16 mouse cellular contexts compared by ENCODE assay signal in genomic region chr5:72866260-72866905, GRCm38 (mm10). TPM values are rescaled to one million over a fixed set of nuclear protein-coding genes. Genes with fewer than 3 reads are reported as not detected.
DNase-seq lines count a peak whose midpoint lies in the region; ATAC-seq lines count a peak whose summit lies in the region.
"Had no signal": no experiment of that assay in that cellular context is flagged by ENCODE, and none has a peak within 500 bp of the region (broad histone marks: within the 10 kb centered on the region; RNA-seq: fewer than 3 reads in every experiment).

No protein-coding gene starts in this region.

- peaks cover 7% of the 10 kb centered on the region; the same call in 1 of the 2 replicates for H3K27me3 ChIP-seq in heart, embryonic 13.5 days (replicated peaks)
- H3K27me3 ChIP-seq in kidney, embryonic 16.5 days (ENCODE audit: insufficient read depth, low read length) = peaks cover 7% of the 10 kb centered on the region; the same call in 1 of the 2 replicates
- peaks cover 15% of the 10 kb centered on the region; the same call in 1 of the 2 replicates for H3K27me3 ChIP-seq in neural tube, embryonic 15.5 days (replicated peaks)
- H3K27me3 ChIP-seq: Patski had no signal

- H3K4me3 ChIP-seq in heart, embryonic 13.5 days = peak overlapping the region; percentile 74
- no peak overlapping the region for H3K4me3 ChIP-seq in kidney, embryonic 16.5 days (ENCODE audit: low read length)
- peak overlapping the region; percentile 49; the same call in 1 of the 2 replicates for H3K4me3 ChIP-seq in neural tube, embryonic 15.5 days (replicated peaks)
- H3K4me3 ChIP-seq: lung, embryonic 15.5 days had no signal

- peaks cover 3% of the 10 kb centered on the region; the same call in 1 of the 2 replicates for H3K9me3 ChIP-seq in heart, embryonic 13.5 days
- H3K9me3 ChIP-seq in kidney, embryonic 16.5 days (ENCODE audit: low read length) = 0 out of 2 replicates have a peak, but pooled peaks cover 2% of the 10 kb centered on the region
- no peaks in the 10 kb centered on the region for H3K9me3 ChIP-seq in neural tube, embryonic 15.5 days (replicated peaks)
- H3K9me3 ChIP-seq: lung, embryonic 15.5 days had no signal

- DNase-seq in heart, adult 9 months (ENCODE audit: low spot score in 2 of 2) = no peak
- DNase-seq in kidney, postnatal 4 days = no peak
- peak; percentile 67 for DNase-seq in ZHBTc4 (ENCODE audit: low read depth, low spot score)
- DNase-seq in embryo, embryonic 10.5 days (ENCODE audit: low spot score) = no peak
- DNase-seq in lung, postnatal 36 days = no peak
- DNase-seq: adrenal gland, postnatal 36 days; cerebellum, adult 11-12 months; gastrocnemius, postnatal 14 days; thymus, adult 2 months had no signal

- H3K4me1 ChIP-seq in heart, embryonic 13.5 days = peaks cover 37% of the 10 kb centered on the region
- peaks cover 40% of the 10 kb centered on the region for H3K4me1 ChIP-seq in kidney, embryonic 16.5 days (ENCODE audit: insufficient read depth, low read length)
- H3K4me1 ChIP-seq in neural tube, embryonic 15.5 days = peaks cover 18% of the 10 kb centered on the region

- ATAC-seq in heart, embryonic 13.5 days (ENCODE audit: extremely low read depth, insufficient number of reproducible peaks, low FRiP score, low TSS enrichment) = no peak
- ATAC-seq in kidney, embryonic 16.5 days (ENCODE audit: low FRiP score, low TSS enrichment) = no peak
- ATAC-seq in neural tube, embryonic 15.5 days (ENCODE audit: low FRiP score) = no peak
- ATAC-seq: forebrain, embryonic 14.5 days; midbrain, embryonic 16.5 days; Patski had no signal

- H3K36me3 ChIP-seq in heart, embryonic 13.5 days = no peaks in the 10 kb centered on the region
- no peaks in the 10 kb centered on the region for H3K36me3 ChIP-seq in kidney, embryonic 16.5 days (ENCODE audit: insufficient read depth, low read length)
- H3K36me3 ChIP-seq in neural tube, embryonic 15.5 days = no peaks in the 10 kb centered on the region
- H3K36me3 ChIP-seq: lung, embryonic 15.5 days had no signal

- 57% methylated on average over 6 of the region's 6 CpGs for WGBS in heart, embryonic 13.5 days
- WGBS in kidney, embryonic 16.5 days = 59% methylated on average over 6 of the region's 6 CpGs
- 62% methylated on average over 6 of the region's 6 CpGs for WGBS in neural tube, embryonic 15.5 days

- peak overlapping the region; percentile 88 for H3K9ac ChIP-seq in heart, embryonic 13.5 days
- no peak overlapping the region for H3K9ac ChIP-seq in kidney, embryonic 16.5 days (replicated peaks; ENCODE audit: low read length)
- no peak overlapping the region for H3K9ac ChIP-seq in neural tube, embryonic 15.5 days (replicated peaks)
- H3K9ac ChIP-seq: lung, embryonic 15.5 days had no signal

- peak overlapping the region; percentile 90 for H3K4me2 ChIP-seq in heart, embryonic 13.5 days
- H3K4me2 ChIP-seq in kidney, embryonic 16.5 days (replicated peaks; ENCODE audit: low read depth, low read length) = peak overlapping the region; percentile 96
- peak overlapping the region; percentile 78 for H3K4me2 ChIP-seq in neural tube, embryonic 15.5 days

- no peak overlapping the region for H3K27ac ChIP-seq in heart, embryonic 13.5 days (replicated peaks)
- no peak overlapping the region for H3K27ac ChIP-seq in kidney, embryonic 16.5 days (ENCODE audit: low read length)
- no peak overlapping the region for H3K27ac ChIP-seq in neural tube, embryonic 15.5 days (replicated peaks)
- H3K27ac ChIP-seq: lung, embryonic 15.5 days had no signal

RNA-seq across cellular contexts. Expression of gene Tec, which starts 1.9 kb away (rescaled TPM):
- polyA plus RNA-seq in heart, embryonic 13.5 days (2015; fragmentation: Nextera tagmentation; extraction: Ambion mirVana) = 15.1 and 17.2 TPM in 2 replicates
- polyA plus RNA-seq in kidney, embryonic 16.5 days (2015; fragmentation: Nextera tagmentation; extraction: Ambion mirVana) = 11.2 and 12.1 TPM in 2 replicates
- 8.8 and 11.5 TPM in 2 replicates for polyA plus RNA-seq in neural tube, embryonic 15.5 days (2015; fragmentation: Nextera tagmentation; extraction: Ambion mirVana)

RNA-seq across cellular contexts. Expression of gene Slain2, which starts 47.7 kb away (rescaled TPM):
- polyA plus RNA-seq in heart, embryonic 13.5 days (2015; fragmentation: Nextera tagmentation; extraction: Ambion mirVana) = 17.0 and 18.1 TPM in 2 replicates
- 11.8 and 12.6 TPM in 2 replicates for polyA plus RNA-seq in kidney, embryonic 16.5 days (2015; fragmentation: Nextera tagmentation; extraction: Ambion mirVana)
- polyA plus RNA-seq in neural tube, embryonic 15.5 days (2015; fragmentation: Nextera tagmentation; extraction: Ambion mirVana) = 15.0 and 15.3 TPM in 2 replicates
